Mouse (Mus musculus) heart, embryonic 15.5 days (tissue): ENCODE results near the gene Bmp7. TPM values are rescaled to one million over a fixed set of nuclear protein-coding genes. Genes with fewer than 3 reads are reported as not detected.

Experiments used
- ATAC-seq: fragments of 200-750 bp; cut with Nextera tagmentation; replicated peaks from 2 replicates; pipeline ENCODE4 v1.8.0; 2017; ENCODE audit warnings: low read depth, moderate TSS enrichment; ENCODE audit not compliant: insufficient number of reproducible peaks, insufficient read depth, low FRiP score
- H3K27ac ChIP-seq: fragments of 300-500 bp; sonication (generic); 2 replicates; pipeline ENCODE4 v1.5.1; 2015; ENCODE audit warnings: mild to moderate bottlenecking, inconsistent platforms
- H3K27me3 ChIP-seq: fragments of 300-500 bp; sonication (generic); 2 replicates; pipeline ENCODE4 v1.6.1; 2015; ENCODE audit warnings: inconsistent platforms
- H3K36me3 ChIP-seq: fragments of 300-500 bp; sonication (generic); 2 replicates; pipeline ENCODE4 v1.6.1; 2015; ENCODE audit warnings: mild to moderate bottlenecking, inconsistent platforms
- H3K4me1 ChIP-seq: fragments of 300-500 bp; sonication (generic); replicated peaks from 2 replicates; pipeline ENCODE4 v1.6.1; 2015; ENCODE audit warnings: inconsistent platforms
- H3K4me2 ChIP-seq: fragments of 300-500 bp; sonication (generic); 2 replicates; pipeline ENCODE4 v1.6.1; 2015; ENCODE audit warnings: inconsistent platforms, mild to moderate bottlenecking, moderate library complexity
- H3K4me3 ChIP-seq: fragments of 300-500 bp; sonication (generic); 2 replicates; pipeline ENCODE4 v1.5.1; 2015; ENCODE audit warnings: mild to moderate bottlenecking, inconsistent platforms
- H3K9ac ChIP-seq: fragments of 300-500 bp; sonication (generic); 2 replicates; pipeline ENCODE4 v1.6.1; 2015; ENCODE audit warnings: mild to moderate bottlenecking, inconsistent platforms
- H3K9me3 ChIP-seq: fragments of 300-500 bp; sonication (generic); replicated peaks from 2 replicates; pipeline ENCODE4 v1.6.1; 2016; ENCODE audit warnings: inconsistent platforms
- WGBS: fragments of 180-500 bp; shearing (Covaris S2); methylation state at CpG from one replicate; pipeline ENCODE4 v1.1.7; 2015; ENCODE audit warnings: mixed read lengths; 5-methylcytosine and 5-hydroxymethylcytosine counted together
- polyA plus RNA-seq: library from polyadenylated mRNA; unstranded; fragments of >200 nt; fragmentation: Nextera tagmentation; extraction: Ambion mirVana; gene quantifications from 2 replicates; pipeline ENCODE4 v1.2.1, GENCODE M21; 2015

The Bmp7 gene
- polyA plus RNA-seq, 1 experiment from 2014 or later: 31.3 TPM

DNA sequence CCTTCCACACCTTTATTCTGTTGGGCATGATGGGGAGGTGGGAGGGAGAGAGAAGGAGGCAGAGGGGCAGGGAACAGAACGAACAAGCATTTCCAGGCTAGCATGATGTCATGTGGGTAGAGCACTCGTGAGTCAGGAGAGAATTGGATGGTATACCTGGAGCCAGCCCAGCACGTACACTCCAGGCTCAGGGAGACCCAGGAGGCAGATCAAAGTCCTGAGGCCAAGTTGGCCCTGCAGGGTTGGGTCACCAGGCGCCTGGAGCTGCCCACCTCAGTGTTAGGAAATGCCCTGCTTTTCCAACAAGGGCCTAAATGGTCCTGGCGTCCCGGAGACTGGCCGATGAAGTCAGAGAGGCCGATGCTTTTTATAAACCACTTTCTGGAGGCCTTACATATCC lies 36.6 kb downstream of the Bmp7 start:
- Histone ChIP-seq H3K36me3 (no peaks in the 10 kb centered on the region; the same call in 1 of the 2 replicates), H3K4me3 (no peak overlapping the region), H3K27ac (no peak overlapping the region), H3K4me2 (no peak overlapping the region), H3K27me3 (no peaks in the 10 kb centered on the region), H3K9me3 (no peaks in the 10 kb centered on the region), H3K4me1 (peaks cover 58% of the 10 kb centered on the region), H3K9ac (no peak overlapping the region)
- WGBS: 61% methylated on average over 8 of the region's 8 CpGs
- no peak for ATAC-seq

DNA sequence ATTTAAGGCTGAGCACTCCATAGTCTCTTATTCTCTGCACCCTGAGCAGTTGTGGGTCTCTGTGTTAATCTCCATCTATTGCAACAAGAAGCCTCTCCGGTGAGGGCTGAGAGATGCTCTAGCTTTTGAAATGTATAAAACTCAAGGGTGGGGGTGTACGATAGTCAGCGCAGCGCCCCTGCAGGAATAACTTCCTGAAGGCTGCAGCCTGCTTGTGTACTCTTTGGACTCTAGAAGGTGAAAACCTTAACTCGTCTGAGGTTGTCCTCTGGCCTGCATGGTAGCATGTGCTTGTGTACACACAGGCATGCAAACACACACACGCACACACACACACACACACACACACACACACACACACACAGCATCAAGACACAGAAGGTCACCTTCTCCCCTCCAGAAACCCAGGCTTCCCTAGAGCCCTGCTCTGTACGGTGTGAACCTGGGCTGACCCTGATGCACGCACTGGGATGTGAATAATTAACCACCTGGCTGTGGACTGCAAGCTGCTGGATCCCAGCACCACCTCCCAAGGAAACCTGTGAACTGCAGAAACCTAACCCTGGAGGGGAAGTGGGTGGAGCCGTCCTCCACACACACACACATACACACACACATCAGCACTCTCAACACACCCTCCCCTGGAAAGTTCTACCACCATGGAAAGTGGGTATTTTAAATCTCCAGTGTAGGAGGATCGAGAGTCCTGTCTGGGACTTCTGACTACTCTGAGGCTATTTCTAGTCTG lies 39.0 kb downstream of the Bmp7 start:
- H3K27ac ChIP-seq: peak overlapping the region; percentile 25; the same call in 1 of the 2 replicates
- peaks cover 36% of the 10 kb centered on the region for H3K4me1 ChIP-seq
- H3K4me2 ChIP-seq: no peak overlapping the region
- H3K9me3 ChIP-seq: no peaks in the 10 kb centered on the region
- ATAC-seq: no peak; the same call in 1 of the 2 replicates
- no peaks in the 10 kb centered on the region; the same call in 1 of the 2 replicates for H3K36me3 ChIP-seq
- no peaks in the 10 kb centered on the region for H3K27me3 ChIP-seq
- no peak overlapping the region for H3K9ac ChIP-seq
- no peak overlapping the region for H3K4me3 ChIP-seq
- 56% methylated on average over 10 of the region's 10 CpGs for WGBS

DNA sequence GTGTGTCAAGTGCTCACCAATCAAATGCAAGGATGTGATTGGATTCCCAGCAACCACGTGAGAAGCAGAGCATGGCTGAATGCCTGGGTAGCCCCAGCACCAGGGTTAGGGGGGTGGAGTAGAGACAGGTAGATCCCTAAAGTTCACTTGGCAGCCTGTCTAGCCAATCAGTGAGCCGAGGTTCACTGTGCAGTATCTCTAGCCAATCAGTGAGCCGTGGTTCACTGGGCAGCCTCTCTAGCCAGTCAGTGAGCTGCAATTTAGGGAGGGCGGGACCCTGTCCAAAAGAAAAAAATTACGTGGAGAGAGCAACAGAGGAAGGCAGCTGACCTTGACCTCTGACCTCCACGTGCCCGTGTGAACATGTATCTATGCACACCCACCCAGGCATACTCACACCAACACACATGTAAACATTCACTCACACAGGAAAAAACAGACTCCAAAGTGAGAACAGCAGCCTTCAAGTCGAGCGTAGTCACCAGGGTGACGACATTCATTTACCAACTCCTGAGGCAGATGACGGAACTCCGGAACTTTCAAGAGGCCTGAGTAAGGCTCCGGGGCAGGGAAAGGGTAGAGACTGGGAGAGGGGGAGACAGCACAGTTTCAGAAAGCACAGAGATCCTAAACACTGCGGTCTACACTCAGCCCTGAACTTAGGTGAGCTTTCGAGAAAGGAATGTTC lies 50.2 kb downstream of the Bmp7 start:
- no peak overlapping the region for H3K9ac ChIP-seq
- no peak overlapping the region for H3K4me3 ChIP-seq
- peak overlapping the region; percentile 28; the same call in 1 of the 2 replicates for H3K27ac ChIP-seq
- no peak overlapping the region for H3K4me2 ChIP-seq
- no peak for ATAC-seq
- H3K4me1 ChIP-seq: peaks cover 17% of the 10 kb centered on the region
- H3K36me3 ChIP-seq: peaks cover 15% of the 10 kb centered on the region; the same call in 1 of the 2 replicates
- WGBS: 46% methylated on average over 15 of the region's 15 CpGs
- H3K27me3 ChIP-seq: no peaks in the 10 kb centered on the region
- H3K9me3 ChIP-seq: no peaks in the 10 kb centered on the region

DNA sequence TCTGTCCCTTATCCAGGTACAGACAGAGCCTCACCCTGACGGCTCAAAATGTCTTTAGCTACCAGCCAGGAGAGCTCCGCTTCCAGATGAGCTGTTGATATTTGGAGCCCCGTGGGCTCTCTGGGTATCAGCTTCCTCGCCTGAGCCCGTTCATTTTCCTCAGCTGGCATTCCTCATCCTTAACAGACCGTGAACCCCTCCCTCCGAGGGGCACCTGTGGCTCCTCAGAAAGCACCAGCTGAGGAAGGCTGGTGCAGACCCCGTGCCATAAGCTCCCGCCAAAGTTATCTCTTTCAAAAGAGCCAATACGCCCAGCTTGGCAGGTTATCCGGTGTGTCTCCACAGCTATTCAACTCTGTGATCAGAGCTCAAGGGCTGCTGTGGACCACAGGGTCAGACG lies 50.9 kb downstream of the Bmp7 start:
- ATAC-seq: no peak
- Histone ChIP-seq H3K9me3 (no peaks in the 10 kb centered on the region), H3K4me2 (no peak overlapping the region), H3K9ac (no peak overlapping the region), H3K4me1 (peaks cover 13% of the 10 kb centered on the region), H3K27me3 (no peaks in the 10 kb centered on the region), H3K36me3 (peaks cover 15% of the 10 kb centered on the region; the same call in 1 of the 2 replicates), H3K27ac (no peak overlapping the region), H3K4me3 (no peak overlapping the region)
- 74% methylated on average over 12 of the region's 12 CpGs for WGBS

DNA sequence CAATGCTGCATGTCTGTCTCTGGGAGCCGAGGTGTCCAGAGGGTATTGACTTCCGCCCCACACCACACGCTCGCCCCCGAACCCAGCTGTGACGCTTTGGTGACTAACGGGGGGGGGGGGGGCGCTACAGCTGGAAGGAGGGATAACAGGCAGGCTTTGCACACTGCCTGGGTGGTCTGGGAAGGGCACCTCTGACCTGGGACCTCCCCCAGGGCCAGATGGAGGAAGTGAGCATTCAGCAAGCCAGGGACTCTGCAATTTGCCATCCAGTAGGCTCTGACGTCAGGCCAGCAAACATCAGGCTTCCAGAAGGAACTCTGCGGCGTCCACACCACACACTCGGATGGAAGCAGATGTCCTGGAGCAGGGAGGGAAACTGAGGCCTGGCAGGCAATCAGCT lies 52.0 kb downstream of the Bmp7 start:
- ATAC-seq: no peak
- Histone ChIP-seq H3K4me3 (no peak overlapping the region), H3K27ac (no peak overlapping the region), H3K9ac (no peak overlapping the region), H3K9me3 (no peaks in the 10 kb centered on the region), H3K36me3 (peaks cover 15% of the 10 kb centered on the region; the same call in 1 of the 2 replicates), H3K27me3 (no peaks in the 10 kb centered on the region), H3K4me1 (peaks cover 20% of the 10 kb centered on the region), H3K4me2 (no peak overlapping the region)
- WGBS: 62% methylated on average over 12 of the region's 12 CpGs

DNA sequence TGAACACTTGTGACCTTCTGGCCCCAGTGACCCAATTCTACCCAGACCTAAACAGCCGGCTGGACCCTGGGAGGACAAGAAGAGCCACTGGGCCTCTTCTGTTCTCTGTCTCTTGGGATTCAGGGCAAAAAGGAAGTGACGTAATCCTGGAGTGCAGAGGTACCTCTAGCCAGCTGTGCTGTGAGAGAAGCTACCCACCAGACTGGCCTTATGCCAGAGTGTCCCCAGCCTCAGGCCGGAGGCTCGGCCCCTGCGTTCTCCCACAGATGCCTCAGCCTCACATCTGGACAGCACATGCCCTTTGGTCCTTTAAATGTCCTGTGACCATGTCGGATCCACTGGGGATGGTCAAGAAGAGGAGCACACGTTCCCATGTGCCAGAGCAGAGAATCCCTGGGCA lies 54.3 kb downstream of the Bmp7 start:
- H3K36me3 ChIP-seq: no peaks in the 10 kb centered on the region; the same call in 1 of the 2 replicates
- ATAC-seq: no peak
- H3K9me3 ChIP-seq: no peaks in the 10 kb centered on the region
- no peak overlapping the region for H3K4me2 ChIP-seq
- no peak overlapping the region for H3K9ac ChIP-seq
- H3K4me3 ChIP-seq: no peak overlapping the region
- WGBS: 55% methylated on average over 6 of the region's 7 CpGs
- no peaks in the 10 kb centered on the region for H3K27me3 ChIP-seq
- H3K4me1 ChIP-seq: peaks cover 35% of the 10 kb centered on the region
- H3K27ac ChIP-seq: no peak overlapping the region

DNA sequence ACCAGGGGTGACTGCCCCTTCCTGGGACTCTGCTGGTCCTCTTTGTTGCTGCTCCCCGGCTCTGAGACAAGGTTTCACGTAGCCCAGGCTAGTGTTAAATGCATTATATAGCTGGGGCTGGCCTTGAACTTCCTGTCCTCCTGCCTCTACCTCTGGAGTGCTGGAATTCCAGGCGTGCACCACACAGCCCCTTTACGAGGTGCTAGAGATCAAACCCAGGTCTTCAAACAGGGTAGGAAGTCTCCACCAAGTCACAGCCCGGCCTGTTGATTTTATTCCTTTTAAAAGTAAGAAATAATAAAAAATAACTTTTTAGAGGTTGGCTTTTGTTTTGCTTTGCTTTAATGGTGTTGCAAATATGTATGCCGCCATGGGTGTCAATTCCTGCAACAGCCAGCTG lies 55.5 kb downstream of the Bmp7 start:
- no peaks in the 10 kb centered on the region; the same call in 1 of the 2 replicates for H3K36me3 ChIP-seq
- 79% methylated on average over 6 of the region's 6 CpGs for WGBS
- H3K9ac ChIP-seq: no peak overlapping the region
- H3K27me3 ChIP-seq: no peaks in the 10 kb centered on the region
- ATAC-seq: no peak
- H3K4me2 ChIP-seq: no peak overlapping the region
- no peak overlapping the region for H3K27ac ChIP-seq
- peaks cover 34% of the 10 kb centered on the region for H3K4me1 ChIP-seq
- no peaks in the 10 kb centered on the region for H3K9me3 ChIP-seq
- H3K4me3 ChIP-seq: no peak overlapping the region

DNA sequence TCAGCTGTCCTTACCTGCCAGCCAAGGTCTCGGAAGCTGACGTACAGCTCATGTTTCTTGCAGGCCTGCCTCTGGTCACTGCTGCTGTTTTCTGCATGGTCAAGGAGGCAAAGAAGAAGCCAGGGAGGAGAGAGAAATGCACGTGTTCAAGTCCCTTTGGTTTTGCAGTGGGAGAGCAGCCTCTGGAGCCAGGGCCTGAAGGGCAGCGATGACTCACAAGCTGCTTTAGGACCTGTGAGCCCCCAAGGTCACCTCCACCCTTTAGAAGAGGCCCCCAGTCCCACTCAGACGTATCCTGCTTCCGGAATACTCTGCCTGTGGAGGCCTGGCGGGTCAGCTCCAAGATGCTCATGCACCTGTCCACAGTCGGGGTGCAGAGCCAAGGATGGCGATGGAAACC lies 64.9 kb downstream of the Bmp7 start:
- Histone ChIP-seq H3K9me3 (no peaks in the 10 kb centered on the region), H3K27ac (peak overlapping the region; percentile 67), H3K4me2 (no peak overlapping the region), H3K4me1 (peaks cover 40% of the 10 kb centered on the region), H3K27me3 (no peaks in the 10 kb centered on the region), H3K36me3 (no peaks in the 10 kb centered on the region), H3K4me3 (no peak overlapping the region), H3K9ac (no peak overlapping the region)
- no peak for ATAC-seq
- 60% methylated on average over 9 of the region's 9 CpGs for WGBS

DNA sequence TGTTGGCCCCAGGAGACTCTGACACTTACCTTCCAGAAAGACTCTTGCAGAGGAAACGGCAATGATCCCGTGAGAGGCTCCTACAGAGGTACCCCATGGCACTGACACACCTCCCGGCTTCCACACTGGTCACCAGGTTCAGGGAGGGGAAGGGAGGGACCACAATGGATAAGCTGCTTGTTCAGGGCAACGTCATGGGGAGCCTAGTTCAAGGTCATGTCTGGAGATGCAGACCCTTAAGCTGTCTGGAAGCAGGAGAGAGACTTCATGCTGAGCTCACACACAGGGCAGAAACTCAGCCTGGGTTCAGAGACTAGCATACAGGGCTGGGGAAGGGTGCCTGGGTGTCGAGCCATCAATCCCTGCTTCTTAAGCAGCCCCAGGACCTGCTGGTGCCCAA lies 73.8 kb downstream of the Bmp7 start:
- H3K27me3 ChIP-seq: no peaks in the 10 kb centered on the region
- H3K4me1 ChIP-seq: peaks cover 64% of the 10 kb centered on the region
- 67% methylated on average over 5 of the region's 5 CpGs for whole genome bisulfite sequencing
- ATAC-seq: no peak
- H3K4me3 ChIP-seq: no peak overlapping the region
- no peak overlapping the region for H3K4me2 ChIP-seq
- H3K9ac ChIP-seq: no peak overlapping the region
- H3K27ac ChIP-seq: peak overlapping the region; percentile 79
- H3K9me3 ChIP-seq: no peaks in the 10 kb centered on the region
- H3K36me3 ChIP-seq: 0 out of 2 replicates have a peak, but pooled peaks cover 4% of the 10 kb centered on the region

DNA sequence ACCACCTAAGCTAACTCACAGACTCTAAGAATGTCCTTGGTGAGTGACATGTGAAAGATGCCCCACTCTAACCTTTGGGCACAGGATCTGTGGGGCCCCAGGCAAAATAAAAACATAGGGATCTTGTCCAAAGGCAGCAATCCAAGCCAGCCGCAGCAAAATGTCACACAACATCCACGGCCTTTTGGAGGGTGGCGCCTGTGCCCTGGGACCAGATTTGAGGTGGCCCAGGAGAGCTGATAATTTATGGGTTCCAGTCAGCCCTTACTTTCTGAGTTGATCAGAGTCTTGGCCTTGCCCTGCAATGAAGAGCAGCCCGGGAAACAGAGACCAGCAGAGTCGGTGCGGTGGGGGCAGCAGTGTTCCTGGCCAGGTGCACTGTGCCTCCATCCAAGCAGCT lies 75.0 kb downstream of the Bmp7 start:
- Histone ChIP-seq H3K27ac (peak overlapping the region; percentile 79), H3K4me1 (peaks cover 69% of the 10 kb centered on the region)

DNA sequence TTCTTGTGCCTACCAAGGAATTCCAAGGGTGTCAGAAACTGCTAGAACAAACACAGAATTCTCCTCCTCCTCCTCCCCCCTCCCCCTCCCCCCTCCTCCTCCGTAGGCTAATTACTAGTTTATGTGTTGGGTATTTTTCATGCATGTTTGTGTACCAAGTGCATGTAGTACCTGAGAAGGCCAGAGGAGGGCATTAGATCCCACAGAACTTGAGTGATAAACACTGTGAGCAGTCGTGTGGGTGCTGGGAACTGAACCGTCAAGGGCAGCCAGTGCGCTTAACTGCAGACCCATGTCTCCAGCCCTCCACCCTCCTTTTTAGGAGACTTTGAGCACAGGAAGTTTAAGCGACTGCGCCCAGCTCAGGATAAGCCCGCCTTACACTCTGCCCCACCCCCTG lies 75.6 kb downstream of the Bmp7 start:
- no peaks in the 10 kb centered on the region for H3K36me3 ChIP-seq
- no peak overlapping the region for H3K9ac ChIP-seq
- H3K4me3 ChIP-seq: no peak overlapping the region
- 94% methylated on average over 6 of the region's 7 CpGs for WGBS
- H3K27ac ChIP-seq: peak overlapping the region; percentile 79
- H3K4me2 ChIP-seq: no peak overlapping the region
- no peak for ATAC-seq
- H3K4me1 ChIP-seq: peaks cover 74% of the 10 kb centered on the region
- H3K27me3 ChIP-seq: no peaks in the 10 kb centered on the region
- H3K9me3 ChIP-seq: no peaks in the 10 kb centered on the region

More for the DNA sequence above, 75.0 kb downstream of the Bmp7 start:
- WGBS: 67% methylated on average over 6 of the region's 6 CpGs
- Histone ChIP-seq H3K4me3 (no peak overlapping the region), H3K4me2 (no peak overlapping the region), H3K9me3 (no peaks in the 10 kb centered on the region), H3K36me3 (0 out of 2 replicates have a peak, but pooled peaks cover 4% of the 10 kb centered on the region), H3K27me3 (no peaks in the 10 kb centered on the region), H3K9ac (no peak overlapping the region)
- ATAC-seq: no peak
